Mouse (Mus musculus) bone marrow macrophage, adult 2 months (primary cell): ENCODE data around the gene A1cf.

ENCODE experiments used
- CTCF ChIP-seq: IDR thresholded peaks from 2 replicates; pipeline ENCODE4 v1.5.1; 2012; ENCODE audit warnings: low read depth, mild to moderate bottlenecking, low read length, moderate library complexity
- POLR2A ChIP-seq: IDR thresholded peaks from 2 replicates; pipeline ENCODE4 v1.6.1; 2012; ENCODE audit warnings: mild to moderate bottlenecking, low read depth, low read length, borderline replicate concordance

DNA sequence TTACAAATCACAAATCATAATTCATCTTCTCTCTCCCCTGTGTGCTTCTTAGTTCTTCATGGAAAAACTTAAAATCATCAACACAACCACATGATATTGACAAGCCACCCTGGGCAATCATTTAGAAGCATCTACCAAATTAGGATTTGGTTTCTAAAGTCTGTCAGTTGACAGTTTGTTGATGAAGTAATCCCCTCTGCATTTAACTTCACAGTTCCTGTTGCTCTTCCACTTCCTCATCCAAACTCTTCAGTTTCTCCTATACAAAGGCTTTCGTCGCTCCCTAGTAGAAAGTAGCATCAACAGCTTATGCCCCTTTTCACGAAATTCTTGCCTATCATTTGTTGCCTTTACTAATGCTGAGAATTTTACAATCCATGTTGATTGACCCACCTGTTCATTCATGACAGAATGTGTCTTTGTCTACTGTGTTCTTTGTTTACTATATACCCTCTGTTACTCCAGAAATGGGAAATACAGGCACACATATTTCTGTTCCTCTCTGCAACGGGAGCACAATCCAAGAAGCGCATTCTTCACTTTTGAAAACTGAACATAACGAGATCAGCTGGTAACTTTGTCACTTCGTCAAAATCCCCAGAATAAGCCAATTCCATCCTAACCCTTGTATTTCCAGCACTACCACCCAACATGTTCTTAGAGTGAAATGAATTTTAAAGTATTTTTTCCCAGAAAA, 82.4 kb downstream of the A1cf start:
- TF ChIP-seq CTCF, result no peak
- TF ChIP-seq POLR2A, result no peak
